In the genomic region with DNA sequence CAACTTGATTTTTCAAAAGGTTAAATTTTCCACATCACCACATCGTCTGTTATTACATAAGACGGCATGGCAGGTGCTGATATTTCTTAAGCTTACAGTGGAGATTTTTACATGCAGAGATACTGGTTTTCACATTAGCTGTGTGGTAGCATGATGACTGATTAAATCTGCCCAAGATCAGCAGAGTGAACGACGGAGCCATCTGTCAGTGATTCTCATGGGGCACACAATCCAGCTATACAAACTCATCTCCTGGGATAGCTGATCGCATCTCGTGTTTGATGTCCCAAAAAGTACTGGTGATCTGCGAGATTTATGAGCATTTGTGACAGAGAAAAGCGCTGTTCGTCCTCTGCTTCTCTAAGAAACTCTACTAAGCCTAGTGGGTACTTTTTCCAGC, we compare ENCODE assay signal across 31 mouse cellular contexts. TPM values are rescaled to one million over a fixed set of nuclear protein-coding genes. Genes with fewer than 3 reads are reported as not detected.
DNase-seq lines count a peak whose midpoint lies in the region; ATAC-seq lines count a peak whose summit lies in the region.
"Had no signal": no experiment of that assay in that cellular context is flagged by ENCODE, and none has a peak within 500 bp of the region (broad histone marks: within the 10 kb centered on the region; RNA-seq: fewer than 3 reads in every experiment).

No protein-coding gene starts in this region.

- no peak overlapping the region for H3K4me2 ChIP-seq in neural tube, embryonic 13.5 days
- no peak overlapping the region for H3K4me2 ChIP-seq in neural tube, embryonic 15.5 days
- H3K4me2 ChIP-seq: hindbrain, embryonic 13.5 days; kidney, embryonic 15.5 days; limb, embryonic 15.5 days; liver, embryonic 13.5 days had no signal

- WGBS in neural tube, embryonic 13.5 days, result 44% methylated on average over 9 of the region's 9 CpGs
- 46% methylated on average over 9 of the region's 9 CpGs for WGBS in neural tube, embryonic 15.5 days

- H3K27ac ChIP-seq in neural tube, embryonic 13.5 days (replicated peaks), result no peak overlapping the region
- H3K27ac ChIP-seq in neural tube, embryonic 15.5 days (replicated peaks), result no peak overlapping the region
- H3K27ac ChIP-seq: hindbrain, embryonic 13.5 days; layer of hippocampus, adult 2 months; limb, embryonic 10.5 days; limb, embryonic 15.5 days; liver, embryonic 13.5 days had no signal

- H3K9me3 ChIP-seq in neural tube, embryonic 13.5 days, result no peaks in the 10 kb centered on the region
- no peaks in the 10 kb centered on the region for H3K9me3 ChIP-seq in neural tube, embryonic 15.5 days (replicated peaks)
- H3K9me3 ChIP-seq: G1E; hindbrain, embryonic 13.5 days; kidney, embryonic 15.5 days; limb, embryonic 10.5 days; limb, embryonic 15.5 days; liver, embryonic 13.5 days; megakaryocyte, embryonic 14.5 days had no signal

- H3K4me1 ChIP-seq in neural tube, embryonic 13.5 days (replicated peaks), result peaks cover 4% of the 10 kb centered on the region; the same call in 1 of the 2 replicates
- no peaks in the 10 kb centered on the region; the same call in 1 of the 2 replicates for H3K4me1 ChIP-seq in neural tube, embryonic 15.5 days
- H3K4me1 ChIP-seq: limb, embryonic 10.5 days; liver, embryonic 13.5 days; megakaryocyte, embryonic 14.5 days had no signal

- H3K27me3 ChIP-seq in neural tube, embryonic 13.5 days, result no peaks in the 10 kb centered on the region
- H3K27me3 ChIP-seq in neural tube, embryonic 15.5 days (replicated peaks), result no peaks in the 10 kb centered on the region
- H3K27me3 ChIP-seq: hindbrain, embryonic 13.5 days; kidney, embryonic 15.5 days; limb, embryonic 15.5 days; liver, embryonic 13.5 days; megakaryocyte, embryonic 14.5 days; Patski had no signal

- no peak overlapping the region for H3K4me3 ChIP-seq in neural tube, embryonic 13.5 days
- no peak overlapping the region for H3K4me3 ChIP-seq in neural tube, embryonic 15.5 days (replicated peaks)
- H3K4me3 ChIP-seq: erythroblast, embryonic 14.5 days; hindbrain, embryonic 13.5 days; kidney, embryonic 15.5 days; layer of hippocampus, adult 2 months; limb, embryonic 10.5 days; limb, embryonic 15.5 days; liver, embryonic 13.5 days; megakaryocyte, embryonic 14.5 days; myocyte had no signal

- peak; percentile 15 for DNase-seq in embryo, embryonic 10.5 days (ENCODE audit: low spot score)
- DNase-seq in embryo, embryonic 10 days (ENCODE audit: low spot score), result no peak
- peak; percentile 4 for DNase-seq in layer of hippocampus, adult 9-10 months (ENCODE audit: low spot score)
- no peak for DNase-seq in layer of hippocampus, adult 11-12 months (ENCODE audit: low spot score)
- no peak for DNase-seq in adrenal gland, postnatal 25 days
- DNase-seq: adrenal gland, postnatal 10 days; cerebellum, adult 18-20 months; gastrocnemius, postnatal 14 days; heart, postnatal 14 days; kidney, adult 18-20 months; kidney, postnatal 25 days; liver, embryonic 13.5 days; lung, adult 18-20 months; lung, postnatal 4 days; thymus, adult 2 months; thymus, postnatal 4 days had no signal

- peak; percentile 59; the same call in 1 of the 2 replicates for ATAC-seq in neural tube, embryonic 13.5 days (ENCODE audit: low read depth)
- no peak for ATAC-seq in neural tube, embryonic 15.5 days (ENCODE audit: low FRiP score)
- ATAC-seq: lung, postnatal 0 days; midbrain, embryonic 16.5 days had no signal

- H3K36me3 ChIP-seq in neural tube, embryonic 13.5 days, result no peaks in the 10 kb centered on the region
- no peaks in the 10 kb centered on the region for H3K36me3 ChIP-seq in neural tube, embryonic 15.5 days
- H3K36me3 ChIP-seq: G1E; hindbrain, embryonic 13.5 days; kidney, embryonic 15.5 days; limb, embryonic 10.5 days; limb, embryonic 15.5 days; liver, embryonic 13.5 days had no signal

- no peak overlapping the region for H3K9ac ChIP-seq in neural tube, embryonic 13.5 days
- H3K9ac ChIP-seq in neural tube, embryonic 15.5 days (replicated peaks), result no peak overlapping the region
- H3K9ac ChIP-seq: hindbrain, embryonic 13.5 days; kidney, embryonic 15.5 days; limb, embryonic 15.5 days; liver, embryonic 13.5 days had no signal

RNA-seq across cellular contexts. Expression of a gene that starts 25.9 kb away (rescaled TPM):
- polyA plus RNA-seq in neural tube, embryonic 13.5 days (2015; fragmentation: Nextera tagmentation; extraction: Ambion mirVana), result 142 and 150 TPM in 2 replicates
- polyA plus RNA-seq in neural tube, embryonic 15.5 days (2015; fragmentation: Nextera tagmentation; extraction: Ambion mirVana), result 129 and 153 TPM in 2 replicates
- 75.1 and 88.2 TPM in 2 replicates for total RNA-seq in adrenal gland, postnatal 25 days (2021)
- total RNA-seq: granulocyte monocyte progenitor cell, adult 5-6 weeks had no signal
- polyA plus RNA-seq: erythroblast, embryonic 14.5 days; G1E had no signal

Comparison
In these comparisons a context has a peak if more than half of its experiments do, and no peak if none do; other contexts are left out.
1. DNase-seq: peak in embryo, embryonic 10.5 days (single experiment) and layer of hippocampus, adult 9-10 months (single experiment); none in embryo, embryonic 10 days (single experiment), layer of hippocampus, adult 11-12 months (single experiment) and adrenal gland, postnatal 25 days (single experiment).